Mouse (Mus musculus) left cerebral cortex, postnatal 25 days (tissue): ENCODE data around the gene Nfkbid. TPM values are rescaled to one million over a fixed set of nuclear protein-coding genes. Genes with fewer than 3 reads are reported as not detected.

ENCODE experiments used
- DNase-seq, 2 experiments: peaks; one replicate each; pipeline ENCODE4 v3.0.0; 2022; ENCODE audit warnings: low spot score in 2 of 2, mixed read lengths in 1 of 2
- intact Hi-C: fragments of 180-260 bp; cut with DNase I; formaldehyde crosslinking; loops from one replicate; pipeline ENCODE4 v1.15.1; 2025
- total RNA-seq, 2 experiments: library from RNA; stranded (reverse); gene quantifications; 2 replicates each; pipeline ENCODE4 v1.2.3; 2021

Nfkbid gene
- 1 to 10 TPM; 2.6 to 2.7 TPM for total RNA-seq

DNA sequence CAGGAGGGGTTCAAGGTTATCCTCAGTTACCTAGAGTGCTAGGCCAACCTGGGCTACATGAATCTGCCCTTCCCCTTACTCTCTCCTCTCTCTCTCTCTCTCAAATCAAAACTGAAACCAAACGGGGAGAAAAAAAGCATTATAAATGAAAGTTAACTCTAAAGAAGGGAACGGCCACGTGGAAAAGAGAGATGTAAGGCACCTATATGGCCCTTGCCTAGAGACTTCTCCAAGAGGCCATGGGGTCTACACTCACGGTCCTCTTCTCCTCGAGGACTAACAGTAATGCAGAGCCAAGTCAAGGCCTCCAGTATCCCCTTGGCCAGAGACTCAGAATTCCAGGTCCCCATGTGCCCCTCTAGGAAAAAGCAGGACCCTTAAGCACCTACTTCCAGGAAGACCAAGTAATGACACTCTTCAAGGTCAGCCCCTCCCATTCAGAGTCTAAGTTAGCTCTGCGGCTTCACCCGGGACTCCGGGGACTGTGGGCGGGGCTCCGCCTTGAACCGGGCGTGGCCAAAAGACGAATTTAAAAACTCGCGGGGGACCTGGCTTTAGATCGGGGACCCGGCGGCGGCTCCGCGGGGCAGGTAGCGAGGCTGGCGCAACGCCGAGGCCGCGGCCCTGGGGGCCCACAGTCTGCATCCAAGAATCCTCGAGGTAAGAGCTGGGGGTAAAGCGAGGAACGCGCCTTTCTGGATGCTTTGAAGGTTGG, at the start of gene Nfkbid:
Gene Nfkbid, plus strand, starts transcription at position 558 of the 715 bp plus-strand sequence.
- DNase-seq = peak in 1 of 2 experiments; percentile 63
- intact Hi-C loops = no loop called here

DNA sequence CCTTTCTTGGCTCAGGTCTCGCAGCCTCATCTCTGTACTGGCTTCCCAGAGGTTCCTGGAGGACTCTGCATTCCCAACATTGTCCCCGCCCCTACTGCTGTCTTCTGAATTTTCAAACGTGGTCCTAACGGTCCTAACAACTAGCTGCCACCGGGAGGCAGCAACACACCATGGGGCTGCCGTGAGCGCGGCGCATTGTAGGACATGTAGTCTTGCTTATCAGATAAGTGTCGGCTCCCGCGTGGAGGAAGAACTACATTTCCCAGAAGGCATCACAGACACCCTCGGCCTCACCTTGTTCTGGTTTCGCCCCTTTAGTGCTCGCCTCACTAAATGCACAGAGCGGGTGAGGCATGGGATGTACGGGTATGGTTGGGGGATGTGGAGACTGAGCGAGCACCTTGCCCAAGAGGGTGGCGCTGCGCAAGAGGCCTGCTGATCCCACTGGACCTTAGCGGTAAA, 48.0 kb upstream of the Nfkbid start:
- intact Hi-C loops = loop anchor here (1.0 to 2.0 kb wide), 2 partner anchors 49 to 59 kb away; no protein-coding TSS in a partner anchor
- DNase-seq = peak; percentile 96 to 99

DNA sequence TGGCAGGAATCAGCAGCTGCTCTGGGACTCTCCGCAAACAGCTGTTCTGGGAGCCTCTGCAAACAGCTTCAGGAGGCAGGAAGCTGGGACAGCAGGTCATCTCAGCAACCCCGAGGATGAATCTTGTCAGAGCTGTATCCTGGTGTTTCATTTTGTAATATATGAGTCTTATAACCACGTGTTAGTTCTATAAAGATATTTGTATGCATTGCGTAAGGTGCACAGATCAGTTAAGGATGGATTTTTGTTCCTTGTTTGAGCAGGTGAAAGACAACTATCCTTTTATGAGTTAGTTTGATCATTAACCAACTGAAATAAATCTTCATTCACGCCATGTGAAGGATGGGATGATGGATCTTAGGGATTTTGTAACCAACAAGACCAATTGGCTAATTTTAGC, 41.5 kb upstream of the Nfkbid start:
- intact Hi-C loops = no loop called here
- DNase-seq = no peak

DNA sequence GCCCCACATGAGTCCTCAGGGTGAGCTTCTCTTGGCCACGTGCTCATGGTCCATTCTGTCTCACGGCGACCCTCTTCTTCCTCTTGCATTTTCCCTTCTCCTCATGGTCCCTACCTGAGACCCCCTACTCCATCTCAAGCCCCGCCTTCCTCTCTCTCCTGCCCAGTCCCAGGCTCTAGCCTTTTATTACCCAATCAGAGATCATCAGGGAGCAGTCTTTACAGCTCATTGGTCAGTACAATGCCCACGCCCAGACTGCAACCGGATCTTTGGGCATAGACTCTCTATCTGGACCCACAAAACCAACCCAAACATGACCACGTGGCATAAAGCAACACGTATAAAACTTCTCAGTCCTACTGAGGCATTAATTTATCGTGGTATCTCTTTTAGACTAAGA, 37.4 kb upstream of the Nfkbid start:
- intact Hi-C loops = no loop called here

DNA sequence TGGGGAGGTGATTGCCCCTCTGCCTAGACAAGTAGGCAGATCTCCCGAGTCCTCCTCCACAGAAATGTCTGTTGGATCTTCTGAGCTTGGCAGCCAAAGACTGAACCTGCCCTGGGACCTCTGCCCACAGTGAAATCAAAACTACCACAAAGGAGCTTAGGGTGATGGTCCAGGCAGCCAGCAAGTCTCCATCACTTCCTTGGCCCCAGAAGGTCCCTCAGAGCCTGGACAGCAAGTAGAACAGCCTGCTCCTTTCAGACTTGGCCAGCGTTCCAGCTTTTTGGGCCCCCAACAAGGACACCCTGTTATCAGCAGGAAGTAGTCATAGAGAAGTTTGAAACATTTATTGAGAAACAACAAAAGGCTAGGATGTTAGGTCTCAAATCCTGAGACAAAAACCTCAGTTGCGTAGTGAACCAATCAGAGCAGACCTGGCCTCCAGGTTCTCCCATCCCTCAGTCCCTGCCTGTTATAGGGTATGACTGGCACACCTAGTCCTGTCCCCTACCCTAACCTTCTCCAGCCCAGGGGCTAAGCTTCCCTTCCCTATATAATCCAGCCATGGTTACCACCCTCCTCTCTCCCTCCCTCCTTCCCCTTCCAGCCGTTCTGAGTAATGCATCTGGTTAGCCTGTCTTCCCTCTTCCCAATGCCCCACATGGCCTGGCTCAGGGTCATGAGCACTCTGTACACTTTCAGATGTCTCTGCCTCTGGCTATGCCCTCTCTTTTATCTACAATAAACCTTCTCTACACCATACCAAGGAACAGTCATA, 28.6 kb upstream of the Nfkbid start:
- no peak for DNase-seq
- intact Hi-C loops = no loop called here

More for the DNA sequence above, 37.4 kb upstream of the Nfkbid start:
- DNase-seq = no peak

DNA sequence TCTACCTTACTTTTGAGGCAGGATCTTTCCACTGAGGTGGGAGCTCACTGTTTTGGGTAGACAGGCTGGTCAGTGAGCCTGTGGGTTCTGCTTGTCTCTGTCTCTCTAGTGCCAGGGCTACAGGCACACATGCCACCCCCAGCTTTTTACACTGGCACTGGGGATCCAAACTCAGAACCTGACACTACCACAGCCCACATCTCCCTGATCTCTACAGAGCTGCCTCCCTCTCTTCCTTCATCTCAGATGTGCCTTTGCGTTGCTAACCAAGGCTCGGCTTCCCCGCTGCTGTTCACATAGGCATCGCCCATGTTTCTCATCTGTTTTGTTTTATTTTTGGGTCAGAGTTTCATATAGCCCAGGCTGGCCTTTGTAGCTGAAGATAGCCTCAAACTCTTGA, 27.9 kb upstream of the Nfkbid start:
- DNase-seq = peak in 1 of 2 experiments; percentile 18

DNA sequence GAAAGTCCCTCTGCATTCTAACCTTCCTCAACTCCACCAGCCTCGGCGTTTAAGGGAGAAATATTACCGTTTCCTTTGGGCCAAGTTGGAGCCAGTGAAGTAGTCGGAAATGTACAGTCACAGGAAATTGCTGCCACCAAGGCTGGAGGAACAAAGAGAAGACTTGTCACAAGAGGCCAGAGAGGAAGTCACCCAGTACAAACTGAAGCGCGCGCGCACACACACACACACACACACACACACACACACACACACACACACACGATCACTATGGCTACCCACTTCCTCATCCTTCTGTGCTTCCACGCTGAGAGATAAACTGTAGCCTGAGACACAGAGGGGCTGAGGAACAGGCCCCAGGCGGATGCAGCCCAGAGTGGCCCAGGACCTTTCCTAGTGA, 27.2 kb upstream of the Nfkbid start:
- DNase-seq = peak in 1 of 2 experiments; percentile 46
- intact Hi-C loops = no loop called here

More for the DNA sequence above, 27.9 kb upstream of the Nfkbid start:
- intact Hi-C loops = no loop called here

DNA sequence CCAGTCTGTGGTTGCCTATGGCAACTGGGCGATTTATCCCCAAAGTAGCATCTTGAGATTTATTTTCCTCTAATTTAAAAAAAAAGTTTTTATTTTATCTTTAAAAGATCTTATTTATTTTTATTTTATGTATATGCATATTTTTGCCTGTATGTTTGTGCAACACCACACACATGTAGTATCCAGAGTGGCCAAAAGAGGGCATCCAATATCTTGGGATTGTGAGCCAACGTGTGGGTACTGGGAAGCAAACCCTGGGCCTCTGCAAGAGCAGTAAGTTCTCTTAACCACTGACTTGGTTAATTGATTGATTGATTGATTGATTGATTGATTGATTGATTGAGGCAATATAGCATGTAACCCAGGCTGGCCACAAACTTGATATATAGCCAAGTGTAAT, 26.7 kb upstream of the Nfkbid start:
- intact Hi-C loops = no loop called here
- DNase-seq = no peak

DNA sequence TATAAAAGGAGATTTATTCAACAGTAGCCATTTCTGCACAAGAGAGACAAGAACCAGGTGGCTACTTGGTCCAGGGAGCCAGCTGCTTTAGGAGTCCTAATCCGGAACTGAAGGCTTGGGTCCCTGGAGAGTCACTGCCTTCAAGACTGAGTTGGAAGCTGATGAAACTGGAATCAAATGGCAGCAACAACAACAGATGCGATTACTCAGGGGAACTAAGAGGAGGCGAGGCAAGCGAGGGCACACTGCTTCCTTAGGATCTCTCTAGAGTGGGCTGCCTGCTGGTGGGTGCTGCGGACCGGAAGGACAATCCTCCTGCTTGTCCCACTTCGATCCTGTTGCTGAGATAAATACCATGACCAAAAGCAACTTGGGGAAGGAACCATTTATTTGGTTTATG, 21.9 kb upstream of the Nfkbid start:
- intact Hi-C loops = no loop called here
- DNase-seq = peak in 1 of 2 experiments; percentile 29

DNA sequence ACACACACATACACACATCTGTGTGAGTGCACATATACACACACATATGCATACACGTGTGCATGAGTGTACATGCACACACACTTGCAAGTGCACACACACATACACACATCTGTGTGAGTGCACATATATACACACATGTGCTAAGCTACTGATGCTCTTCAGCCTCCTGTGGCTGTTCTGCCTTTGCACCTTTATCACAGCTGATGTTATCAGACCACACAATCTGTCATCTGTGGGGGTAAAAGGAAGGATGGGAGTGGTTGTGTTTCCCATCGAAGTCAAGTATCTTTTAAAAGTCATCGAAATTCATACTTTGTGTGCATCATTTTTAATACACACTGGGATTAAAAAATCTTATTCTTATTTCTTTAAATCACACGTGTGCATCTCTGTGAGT, 19.2 kb upstream of the Nfkbid start:
- intact Hi-C loops = no loop called here

DNA sequence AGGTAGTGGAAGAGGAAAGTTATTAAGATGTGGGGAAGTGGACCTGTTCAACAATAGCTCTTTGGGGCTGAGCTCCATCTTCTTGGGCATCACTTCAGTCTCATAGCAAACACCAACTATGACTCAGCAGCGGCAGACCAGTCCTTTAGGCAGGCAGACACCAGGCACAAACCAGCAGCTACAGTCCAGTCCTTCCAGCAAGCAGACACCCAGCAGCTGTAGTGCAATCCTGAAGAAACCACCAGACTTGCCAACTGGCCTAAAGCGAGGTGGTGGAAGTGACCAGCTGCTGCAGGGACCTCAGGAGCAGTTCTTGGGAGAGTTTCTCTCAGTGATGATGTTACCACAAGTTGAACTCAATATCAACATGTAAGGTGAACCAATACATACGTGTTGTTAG, 12.9 kb upstream of the Nfkbid start:
- intact Hi-C loops = no loop called here
- DNase-seq = no peak

More for the DNA sequence above, 19.2 kb upstream of the Nfkbid start:
- no peak for DNase-seq

DNA sequence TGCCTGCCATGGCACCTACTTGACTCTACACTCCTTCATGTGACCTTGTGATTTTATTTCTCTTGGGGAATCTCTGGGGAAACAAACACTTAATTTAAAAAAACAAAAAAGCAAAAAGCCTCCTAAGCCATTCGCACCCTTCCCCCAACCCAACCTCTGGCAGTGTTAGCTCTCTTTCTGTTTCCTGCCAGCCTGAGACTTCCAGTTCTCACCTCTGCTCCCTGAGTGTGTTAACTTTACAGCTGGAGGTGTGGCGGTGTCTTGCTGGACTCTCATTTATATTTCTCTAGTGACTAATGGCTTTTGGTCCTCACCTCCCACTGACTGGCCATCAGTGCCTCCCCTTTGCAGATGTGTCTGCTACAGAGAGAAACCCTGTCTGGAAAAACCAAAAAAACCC, 11.7 kb upstream of the Nfkbid start:
- no peak for DNase-seq
- intact Hi-C loops = no loop called here

DNA sequence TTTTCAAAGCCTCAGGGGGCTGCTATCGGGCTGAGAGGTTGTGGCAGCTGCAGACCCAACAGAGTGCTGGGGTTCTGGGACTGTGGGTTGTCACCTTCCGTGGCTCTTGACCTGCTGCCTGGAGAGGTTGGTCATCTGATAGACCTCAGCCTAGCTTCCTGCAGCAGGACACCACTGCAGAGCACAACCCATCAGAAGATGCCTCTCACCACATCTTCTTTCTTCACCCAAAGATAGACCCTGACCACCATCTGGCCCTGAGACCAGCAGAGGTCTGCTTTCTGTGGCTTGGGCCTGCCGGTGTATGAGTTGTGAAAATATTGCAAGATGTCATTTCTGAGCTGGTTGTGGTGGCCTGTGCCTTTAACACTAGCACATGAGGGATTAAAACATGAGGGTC, 10.5 kb upstream of the Nfkbid start:
- DNase-seq = no peak
- intact Hi-C loops = loop anchor here (1.0 kb wide), 1 partner anchor 28 kb away; no protein-coding TSS in a partner anchor

DNA sequence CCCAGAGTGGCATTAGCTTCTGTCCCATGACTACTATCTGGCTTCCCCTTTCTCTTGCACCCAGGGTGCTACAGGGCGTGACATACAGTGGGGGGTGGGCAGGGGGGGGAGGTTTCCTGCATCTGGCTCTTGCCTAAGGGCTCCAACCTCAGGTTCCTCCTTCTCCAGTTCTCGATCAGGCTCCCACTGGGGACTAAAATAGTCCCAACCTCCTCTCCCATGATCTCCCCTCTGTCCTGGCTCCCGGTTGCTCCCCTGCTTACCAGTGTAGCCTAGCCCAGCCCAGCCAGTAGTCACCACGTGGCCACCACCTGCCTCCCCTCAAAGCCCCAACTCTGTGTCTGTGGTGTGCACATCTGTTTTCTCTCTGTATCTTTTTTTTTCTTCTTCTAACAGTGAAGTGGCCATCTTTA, 8.8 kb upstream of the Nfkbid start:
- no peak for DNase-seq
- intact Hi-C loops = no loop called here

DNA sequence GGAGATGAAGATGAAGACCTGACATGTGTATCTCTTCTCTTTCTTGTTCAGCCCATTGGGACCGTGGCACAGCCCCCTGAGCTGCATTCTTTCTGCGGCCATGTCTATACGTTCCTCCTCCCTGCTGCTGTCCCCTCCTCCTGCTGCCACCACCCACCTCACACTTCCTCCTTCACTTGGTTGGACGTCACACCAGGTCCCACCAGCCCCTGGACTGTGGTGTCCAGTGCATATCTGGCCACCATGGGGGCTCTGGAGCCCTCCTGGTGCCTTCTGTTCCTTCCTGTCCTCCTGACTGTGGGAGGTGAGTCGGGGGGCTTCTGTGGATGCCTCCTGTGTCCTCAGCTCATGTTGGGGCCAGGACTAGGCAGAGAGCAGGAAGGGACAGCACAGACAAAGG, 7.9 kb upstream of the Nfkbid start, which contains the start of gene Tyrobp:
Gene Tyrobp, plus strand, starts transcription at position 165 of the 400 bp plus-strand sequence.
- DNase-seq = no peak
- intact Hi-C loops = no loop called here

DNA sequence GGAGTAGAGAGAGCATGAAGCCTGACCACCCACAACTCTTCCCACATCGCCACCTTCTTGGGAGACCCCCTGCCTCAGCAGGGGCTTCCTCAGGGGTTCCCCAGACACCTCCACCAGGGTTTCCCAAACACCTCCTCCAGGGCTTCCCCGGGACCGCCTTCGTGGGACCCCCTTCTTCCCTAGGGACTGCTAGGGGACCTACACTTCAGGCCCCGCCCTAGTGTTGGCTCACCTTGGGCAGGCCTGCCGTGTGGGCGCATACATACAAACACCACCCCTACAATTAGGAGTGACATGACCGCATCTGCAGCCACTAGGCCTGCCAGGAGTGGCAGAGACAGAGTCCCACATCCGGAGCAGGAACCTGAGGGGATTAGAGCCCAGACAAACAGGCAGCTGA, 3.7 kb upstream of the Nfkbid start:
- intact Hi-C loops = no loop called here
- DNase-seq = no peak

DNA sequence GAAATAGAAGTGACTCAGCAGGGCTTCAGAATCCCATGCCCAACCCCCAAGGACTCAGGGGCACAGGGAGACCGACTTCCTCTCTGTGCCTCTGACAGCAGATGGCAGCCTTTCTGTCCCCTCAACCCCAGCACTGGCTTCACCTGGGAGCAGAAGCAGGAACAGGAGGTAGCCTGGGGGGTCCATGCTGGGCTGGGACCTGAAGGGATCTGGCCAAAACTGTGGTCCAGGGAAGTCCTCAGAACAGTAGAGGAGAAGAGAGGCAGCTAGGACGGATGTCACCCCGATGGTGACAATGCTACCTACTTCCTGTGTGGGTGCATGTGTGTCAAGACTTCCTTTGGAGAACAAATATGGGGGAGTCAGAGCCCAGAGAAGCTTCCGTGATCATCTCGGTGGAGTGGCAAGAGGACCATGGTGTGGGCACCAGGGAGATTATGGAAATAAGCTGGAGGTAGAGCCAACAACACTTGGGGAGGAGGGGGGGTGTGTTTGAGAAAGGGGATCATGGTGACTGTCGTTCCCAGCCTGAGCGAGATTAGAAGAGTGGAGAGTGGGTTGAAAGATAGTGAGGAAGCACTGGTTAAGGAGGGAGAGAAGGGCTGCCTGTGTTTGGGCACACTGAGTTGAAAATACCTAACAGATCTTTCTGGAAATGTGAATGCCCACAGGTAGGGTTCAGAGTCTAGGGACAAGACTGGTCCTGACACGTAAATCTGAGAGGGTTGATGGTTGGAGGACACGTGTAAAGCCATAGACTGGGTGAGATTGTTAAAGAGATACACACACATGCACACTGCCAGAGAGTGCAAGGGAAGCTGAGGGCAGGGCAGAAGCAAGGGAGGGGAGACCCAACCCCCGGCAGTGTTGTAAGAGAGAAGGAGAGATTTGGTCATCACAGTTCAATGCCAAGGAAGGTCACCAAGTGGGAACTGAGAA, 1.7 kb upstream of the Nfkbid start, which contains the start of gene Hcst:
Gene Hcst, minus strand, starts transcription at position 294 of the 939 bp plus-strand sequence.
- no peak for DNase-seq
- intact Hi-C loops = no loop called here

DNA sequence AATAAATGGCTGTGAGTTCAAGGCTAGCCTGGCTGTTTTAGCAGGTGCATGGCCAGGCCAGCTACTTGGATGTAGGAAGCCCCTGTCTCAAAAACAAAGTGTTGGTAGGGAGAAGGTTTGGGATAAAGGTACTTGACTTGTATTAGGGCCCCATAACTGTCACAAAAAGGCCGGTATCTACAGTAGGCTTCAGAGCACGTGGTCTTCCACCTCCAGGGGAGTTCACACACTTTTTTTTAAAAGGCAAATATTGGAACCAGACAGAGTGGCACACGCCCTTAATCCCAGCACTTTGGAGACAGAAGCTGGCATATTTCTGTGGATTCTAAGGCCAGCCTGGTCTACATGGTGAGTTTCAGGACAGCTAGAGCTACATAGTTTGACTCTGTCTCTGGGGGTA, 859 bp upstream of the Nfkbid start:
- intact Hi-C loops = no loop called here
- no peak for DNase-seq

DNA sequence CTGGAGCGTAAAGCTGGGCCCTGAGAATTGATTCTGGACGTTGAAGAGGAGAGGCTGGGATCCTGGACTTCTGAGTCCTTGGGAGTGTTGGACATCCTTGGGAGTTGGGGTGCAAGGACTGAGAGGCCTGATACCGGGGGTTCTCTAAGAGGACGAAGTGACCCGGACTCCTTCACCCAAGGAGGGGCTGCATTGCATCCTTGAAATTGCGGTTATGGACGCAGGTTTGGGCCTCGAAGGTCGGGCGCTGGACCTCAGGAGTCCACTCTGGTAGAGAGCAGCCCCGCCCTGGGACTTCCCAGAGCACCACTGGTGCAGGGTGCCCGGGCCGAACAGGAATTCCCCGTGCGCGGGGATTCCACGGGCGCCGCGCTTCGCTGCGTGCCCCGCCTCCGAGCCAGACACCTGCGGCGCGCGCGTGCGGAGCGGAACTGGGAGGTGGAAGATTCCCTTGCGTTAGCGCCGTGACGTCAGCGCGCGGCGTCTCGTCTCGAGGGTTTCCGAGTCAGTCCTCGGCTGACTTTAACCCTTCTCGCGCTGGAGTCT, 431 bp downstream of the Nfkbid start:
- intact Hi-C loops = loop anchor here (2.0 kb wide), 1 partner anchor 49 kb away; no protein-coding TSS in a partner anchor
- DNase-seq = peak; percentile 97
